Mouse (Mus musculus) olfactory bulb, adult 2 months (tissue): Measurements from ENCODE around the gene E330021D16Rik.

Source experiments
- CTCF ChIP-seq: fragments of 200-500 bp; IDR thresholded peaks from 2 replicates; pipeline ENCODE4 v1.5.1; 2012; ENCODE audit warnings: low read depth, mild to moderate bottlenecking, low read length, moderate library complexity; ENCODE audit not compliant: insufficient read depth
- POLR2A ChIP-seq: fragments of 200-500 bp; IDR thresholded peaks from 2 replicates; pipeline ENCODE4 v1.6.1; 2012; ENCODE audit warnings: mild to moderate bottlenecking, low read depth, low read length, moderate library complexity; ENCODE audit not compliant: insufficient read depth

GRCm38 (mm10) chr6:136358471-136358870, 56.9 kb downstream of the E330021D16Rik start:
- TF ChIP-seq CTCF (no peak), POLR2A (no peak)
